Mouse (Mus musculus) spleen, adult 2 months (tissue): Measurements from ENCODE around the gene Pilra.

ENCODE experiments used
- CTCF ChIP-seq: fragments of 200-500 bp; IDR thresholded peaks from 2 replicates; pipeline ENCODE4 v1.5.1; 2011; ENCODE audit warnings: mild to moderate bottlenecking, inconsistent platforms; ENCODE audit not compliant: insufficient read depth, insufficient read length, insufficient replicate concordance; ENCODE audit errors: extremely low read depth
- POLR2A ChIP-seq: fragments of 200-500 bp; IDR thresholded peaks from 2 replicates; pipeline ENCODE4 v1.6.1; 2011; ENCODE audit warnings: low read depth, low read length, inconsistent platforms

DNA sequence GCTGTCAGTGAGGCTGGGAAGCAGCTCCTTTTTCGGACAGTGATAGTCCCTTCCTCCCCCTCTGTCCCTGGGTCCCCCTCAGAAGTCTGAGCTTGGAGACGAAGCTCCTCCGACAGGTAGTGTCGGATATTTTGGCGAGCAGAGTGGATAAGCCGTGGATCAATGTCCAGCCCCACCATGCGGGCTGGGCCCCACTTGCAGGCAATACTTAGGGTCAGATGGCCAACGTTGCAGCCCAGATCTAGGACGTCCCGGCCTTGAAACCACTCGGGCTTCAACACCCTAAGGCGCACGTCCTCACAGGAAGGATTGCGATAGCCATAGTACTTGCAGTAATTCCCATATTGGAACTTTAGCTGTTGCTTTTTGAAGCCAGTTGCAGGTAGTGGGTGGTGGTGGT is 51.5 kb downstream of the Pilra start:
- TF ChIP-seq CTCF (no peak), POLR2A (no peak)
